Mouse (Mus musculus) large intestine, adult 2 months (tissue): ENCODE measurements around the gene Gk. TPM values are rescaled to one million over a fixed set of nuclear protein-coding genes. Genes with fewer than 3 reads are reported as not detected.

ENCODE experiments used
- polyA plus RNA-seq: library from polyadenylated mRNA; depleted of rRNA; stranded (reverse); fragments of >200 nt; gene quantifications from 2 replicates; pipeline ENCODE4 v1.2.3, GENCODE M21; 2012; rRNA removed

The Gk gene
- polyA plus RNA-seq, 1 experiment = 7.8 TPM

Other genes with a start within 250 kb of the Gk start
- gene Tab3, start 202.8 kb downstream of the Gk start, polyA plus RNA-seq = 0.99 and 3.8 TPM in 2 replicates
- 0.15 and 0.21 TPM in 2 replicates for gene 5430427O19Rik, start 93.5 kb upstream of the Gk start, polyA plus RNA-seq